Mouse (Mus musculus): ENCODE results near the gene Cmtm7. TPM values are rescaled to one million over a fixed set of nuclear protein-coding genes. Genes with fewer than 3 reads are reported as not detected.

Gene Cmtm7
- polyA plus RNA-seq, 1 experiment from 2014 or later = 57.0 TPM

DNA sequence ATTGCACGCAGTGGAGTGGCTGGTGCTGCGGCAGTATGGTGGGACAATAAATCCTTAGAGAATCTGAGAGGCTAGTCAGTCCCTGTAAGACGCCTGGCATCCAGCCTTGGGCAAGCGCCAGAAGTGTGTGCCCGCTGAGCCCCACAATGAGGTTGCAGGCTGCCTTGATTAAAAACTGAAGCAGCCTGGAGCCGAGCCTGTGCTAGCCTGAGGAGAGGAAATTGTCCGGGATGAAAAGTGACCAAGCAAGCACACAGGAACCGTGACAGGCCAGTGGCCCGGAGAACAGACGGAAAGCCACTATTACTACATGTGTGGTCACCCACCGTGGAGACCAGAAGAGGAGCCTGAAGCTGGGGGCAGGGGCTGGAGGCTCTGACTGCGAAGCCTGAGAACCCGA, 14.6 kb downstream of the Cmtm7 start:
- Histone ChIP-seq H3K27ac (ENCODE audit: low read depth, low read length) (0 out of 2 replicates have a peak overlapping the region, but pooled peaks have one; percentile 14), H3K27me3 (ENCODE audit: control insufficient read depth, insufficient read depth, low read length) (no peaks in the 10 kb centered on the region), H3K4me2 (ENCODE audit: low read depth) (no peak overlapping the region), H3K4me3 (ENCODE audit: low read depth, low read length) (no peak overlapping the region), H3K9me3 (ENCODE audit: control insufficient read depth, low read length) (no peaks in the 10 kb centered on the region), H3K4me1 (ENCODE audit: control insufficient read depth, insufficient read depth, low read length) (no peaks in the 10 kb centered on the region), H3K36me3 (ENCODE audit: control insufficient read depth, insufficient read depth, low read length) (no peaks in the 10 kb centered on the region; the same call in 1 of the 2 replicates), H3K9ac (ENCODE audit: low read length) (no peak overlapping the region)
- no peak for DNase-seq (ENCODE audit: low spot score)
- WGBS = 79% methylated on average over 13 of the region's 13 CpGs
- no peak for ATAC-seq (ENCODE audit: insufficient read depth, low FRiP score, low TSS enrichment)

DNA sequence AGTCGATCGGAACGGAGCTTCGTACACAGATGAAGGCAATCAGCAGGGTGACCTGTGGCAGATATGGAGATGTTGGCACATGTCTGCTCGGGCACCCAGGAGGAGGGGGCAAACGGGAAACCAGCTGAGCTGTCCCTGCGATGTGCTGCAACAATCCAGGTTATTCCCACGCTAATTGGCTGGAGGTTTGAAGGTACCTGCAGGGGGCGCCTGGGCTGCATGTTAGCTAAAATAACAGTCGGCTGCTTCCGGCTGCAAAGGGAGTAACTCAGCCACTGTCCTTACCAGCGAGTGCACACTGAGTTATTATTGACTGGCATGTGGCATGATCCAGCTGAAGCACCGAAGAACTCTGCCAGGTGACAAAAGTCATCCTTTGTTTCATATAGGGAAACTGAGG, 18.3 kb downstream of the Cmtm7 start:
- no peak for ATAC-seq (ENCODE audit: insufficient read depth, low FRiP score, low TSS enrichment)
- H3K36me3 ChIP-seq (ENCODE audit: control insufficient read depth, insufficient read depth, low read length) = no peaks in the 10 kb centered on the region; the same call in 1 of the 2 replicates
- no peaks in the 10 kb centered on the region for H3K9me3 ChIP-seq (ENCODE audit: control insufficient read depth, low read length)
- no peaks in the 10 kb centered on the region for H3K27me3 ChIP-seq (ENCODE audit: control insufficient read depth, insufficient read depth, low read length)
- WGBS = 66% methylated on average over 13 of the region's 13 CpGs
- H3K4me3 ChIP-seq (ENCODE audit: low read depth, low read length) = no peak overlapping the region
- DNase-seq (ENCODE audit: low spot score) = peak; percentile 56
- no peak overlapping the region for H3K9ac ChIP-seq (ENCODE audit: low read length)
- H3K4me1 ChIP-seq (ENCODE audit: control insufficient read depth, insufficient read depth, low read length) = no peaks in the 10 kb centered on the region
- no peak overlapping the region for H3K27ac ChIP-seq (ENCODE audit: low read depth, low read length)
- no peak overlapping the region for H3K4me2 ChIP-seq (ENCODE audit: low read depth)

DNA sequence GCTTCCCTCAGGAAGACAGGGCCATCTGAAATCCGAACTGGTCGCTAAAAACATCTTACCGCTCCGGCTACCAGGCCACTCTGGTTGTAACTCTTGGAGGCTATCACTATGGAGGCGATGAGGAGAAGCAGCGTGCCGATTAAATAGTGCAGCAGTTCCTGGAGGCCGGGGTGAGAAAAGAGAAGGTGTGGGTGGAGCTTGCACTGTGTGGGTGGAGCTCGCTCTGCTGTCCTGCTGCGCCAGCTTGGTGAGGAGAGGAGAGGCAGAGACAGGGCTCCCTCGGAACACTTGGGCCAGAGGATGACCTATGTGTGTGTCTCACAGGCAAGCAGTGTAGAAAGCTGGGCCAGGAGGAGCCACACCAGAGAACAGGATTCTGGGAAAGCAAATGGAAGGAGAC, 19.8 kb downstream of the Cmtm7 start:
- Histone ChIP-seq H3K4me3 (ENCODE audit: low read depth, low read length) (no peak overlapping the region), H3K36me3 (ENCODE audit: control insufficient read depth, insufficient read depth, low read length) (no peaks in the 10 kb centered on the region; the same call in 1 of the 2 replicates), H3K9ac (ENCODE audit: low read length) (no peak overlapping the region), H3K4me1 (ENCODE audit: control insufficient read depth, insufficient read depth, low read length) (no peaks in the 10 kb centered on the region), H3K9me3 (ENCODE audit: control insufficient read depth, low read length) (no peaks in the 10 kb centered on the region), H3K4me2 (ENCODE audit: low read depth) (no peak overlapping the region), H3K27ac (ENCODE audit: low read depth, low read length) (no peak overlapping the region), H3K27me3 (ENCODE audit: control insufficient read depth, insufficient read depth, low read length) (no peaks in the 10 kb centered on the region)
- DNase-seq (ENCODE audit: low spot score) (no peak), ATAC-seq (ENCODE audit: insufficient read depth, low FRiP score, low TSS enrichment) (no peak)
- 75% methylated on average over 11 of the region's 11 CpGs for WGBS

DNA sequence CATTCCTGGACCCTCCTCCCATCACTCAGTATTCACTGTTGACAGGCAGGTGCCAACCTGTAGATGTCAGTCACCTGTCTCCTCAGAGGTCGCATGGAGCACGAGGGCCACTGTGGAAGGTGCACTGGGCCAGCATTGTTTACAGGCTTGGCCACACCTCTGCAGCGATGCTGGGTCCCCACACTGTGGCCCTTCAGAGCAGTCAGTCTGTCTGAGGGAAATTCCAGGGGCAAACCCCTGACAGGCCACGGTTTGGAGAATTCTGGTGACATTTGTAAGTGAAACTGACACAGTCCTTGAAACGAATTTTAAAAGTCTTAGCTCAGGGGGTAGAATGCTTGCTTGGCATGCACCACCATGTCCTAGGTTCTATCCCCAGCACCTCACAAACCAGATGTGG, 21.3 kb downstream of the Cmtm7 start:
- H3K36me3 ChIP-seq (ENCODE audit: control insufficient read depth, insufficient read depth, low read length) = no peaks in the 10 kb centered on the region; the same call in 1 of the 2 replicates
- DNase-seq (ENCODE audit: low spot score) = no peak
- H3K27ac ChIP-seq (ENCODE audit: low read depth, low read length) = no peak overlapping the region
- H3K9ac ChIP-seq (ENCODE audit: low read length) = no peak overlapping the region
- no peak overlapping the region for H3K4me2 ChIP-seq (ENCODE audit: low read depth)
- no peaks in the 10 kb centered on the region for H3K27me3 ChIP-seq (ENCODE audit: control insufficient read depth, insufficient read depth, low read length)
- no peak for ATAC-seq (ENCODE audit: insufficient read depth, low FRiP score, low TSS enrichment)
- no peak overlapping the region for H3K4me3 ChIP-seq (ENCODE audit: low read depth, low read length)
- no peaks in the 10 kb centered on the region for H3K9me3 ChIP-seq (ENCODE audit: control insufficient read depth, low read length)
- 93% methylated on average over 5 of the region's 5 CpGs for WGBS
- H3K4me1 ChIP-seq (ENCODE audit: control insufficient read depth, insufficient read depth, low read length) = no peaks in the 10 kb centered on the region

DNA sequence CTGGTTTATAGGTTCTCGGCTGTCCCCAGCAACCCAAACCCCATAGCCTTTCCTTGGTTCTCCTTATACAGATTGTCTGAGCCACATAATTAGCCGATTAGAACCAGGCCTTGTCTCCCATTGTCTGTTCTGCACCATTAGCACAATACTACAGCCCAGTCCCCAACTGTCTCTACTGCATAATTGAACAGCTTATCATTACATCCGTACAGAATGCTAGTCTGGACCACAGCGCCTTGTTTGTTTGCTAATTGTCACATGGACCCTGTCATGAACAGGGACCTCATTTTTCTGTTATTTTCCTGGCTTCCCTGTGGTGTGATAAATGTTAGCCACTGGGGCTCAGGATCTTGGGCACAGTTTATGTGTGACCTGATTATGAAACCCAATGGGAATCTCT, 21.8 kb downstream of the Cmtm7 start:
- no peak for DNase-seq (ENCODE audit: low spot score)
- Histone ChIP-seq H3K4me1 (ENCODE audit: control insufficient read depth, insufficient read depth, low read length) (no peaks in the 10 kb centered on the region), H3K36me3 (ENCODE audit: control insufficient read depth, insufficient read depth, low read length) (no peaks in the 10 kb centered on the region; the same call in 1 of the 2 replicates), H3K9ac (ENCODE audit: low read length) (no peak overlapping the region), H3K4me2 (ENCODE audit: low read depth) (no peak overlapping the region), H3K27me3 (ENCODE audit: control insufficient read depth, insufficient read depth, low read length) (no peaks in the 10 kb centered on the region), H3K27ac (ENCODE audit: low read depth, low read length) (no peak overlapping the region), H3K4me3 (ENCODE audit: low read depth, low read length) (no peak overlapping the region), H3K9me3 (ENCODE audit: control insufficient read depth, low read length) (no peaks in the 10 kb centered on the region)
- no peak for ATAC-seq (ENCODE audit: insufficient read depth, low FRiP score, low TSS enrichment)
- 77% methylated on average over 4 of the region's 4 CpGs for WGBS

DNA sequence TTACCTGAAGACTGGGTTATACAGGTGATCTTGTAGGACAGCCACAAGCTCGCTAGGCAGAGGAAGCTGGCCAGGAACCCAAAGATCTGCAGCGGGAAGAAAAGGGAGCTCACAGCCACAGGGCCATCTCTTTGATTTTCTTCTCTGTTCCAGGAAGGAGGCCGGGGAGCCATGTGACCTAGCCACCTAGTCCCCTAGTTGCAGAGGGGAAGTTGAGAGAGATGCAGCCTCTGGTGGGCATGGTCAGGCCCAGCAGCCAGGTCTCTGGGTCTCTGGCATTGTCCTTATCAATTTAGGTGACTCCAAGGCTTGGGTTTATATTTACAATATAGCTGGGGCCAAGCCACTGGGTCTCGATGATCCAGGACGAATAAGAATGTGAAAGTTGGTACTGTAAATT, 22.9 kb downstream of the Cmtm7 start:
- H3K9me3 ChIP-seq (ENCODE audit: control insufficient read depth, low read length) = no peaks in the 10 kb centered on the region
- H3K9ac ChIP-seq (ENCODE audit: low read length) = no peak overlapping the region
- ATAC-seq (ENCODE audit: insufficient read depth, low FRiP score, low TSS enrichment) = no peak
- no peak overlapping the region for H3K27ac ChIP-seq (ENCODE audit: low read depth, low read length)
- WGBS = 88% methylated on average over 5 of the region's 5 CpGs
- H3K4me3 ChIP-seq (ENCODE audit: low read depth, low read length) = no peak overlapping the region
- H3K36me3 ChIP-seq (ENCODE audit: control insufficient read depth, insufficient read depth, low read length) = no peaks in the 10 kb centered on the region; the same call in 1 of the 2 replicates
- no peak overlapping the region for H3K4me2 ChIP-seq (ENCODE audit: low read depth)
- DNase-seq (ENCODE audit: low spot score) = no peak
- no peaks in the 10 kb centered on the region for H3K27me3 ChIP-seq (ENCODE audit: control insufficient read depth, insufficient read depth, low read length)
- H3K4me1 ChIP-seq (ENCODE audit: control insufficient read depth, insufficient read depth, low read length) = no peaks in the 10 kb centered on the region

DNA sequence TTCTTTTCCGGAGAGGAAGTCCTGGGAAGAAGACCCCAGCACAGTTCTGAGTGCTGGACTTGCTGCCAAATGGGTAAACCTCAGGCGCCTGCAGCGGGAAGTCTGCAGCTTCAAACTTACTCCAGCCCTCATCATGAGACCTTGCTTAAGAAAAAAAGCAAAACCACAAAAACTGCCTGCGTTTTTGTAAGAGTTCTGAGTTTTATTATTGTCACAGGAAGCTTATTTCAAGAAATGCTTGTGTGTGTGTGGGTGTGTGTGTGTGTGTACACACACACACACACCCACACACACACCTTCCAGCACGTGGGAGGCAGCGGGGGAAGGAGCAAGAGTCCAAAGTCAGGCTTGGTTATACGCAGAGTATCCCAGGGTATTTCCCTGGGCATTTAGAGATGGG, 23.4 kb downstream of the Cmtm7 start:
- DNase-seq (ENCODE audit: low spot score) (no peak), ATAC-seq (ENCODE audit: insufficient read depth, low FRiP score, low TSS enrichment) (no peak)
- H3K27me3 ChIP-seq (ENCODE audit: control insufficient read depth, insufficient read depth, low read length) = no peaks in the 10 kb centered on the region
- no peak overlapping the region for H3K9ac ChIP-seq (ENCODE audit: low read length)
- H3K9me3 ChIP-seq (ENCODE audit: control insufficient read depth, low read length) = no peaks in the 10 kb centered on the region
- no peak overlapping the region for H3K4me2 ChIP-seq (ENCODE audit: low read depth)
- no peak overlapping the region for H3K4me3 ChIP-seq (ENCODE audit: low read depth, low read length)
- H3K27ac ChIP-seq (ENCODE audit: low read depth, low read length) = no peak overlapping the region
- H3K36me3 ChIP-seq (ENCODE audit: control insufficient read depth, insufficient read depth, low read length) = no peaks in the 10 kb centered on the region; the same call in 1 of the 2 replicates
- WGBS = 92% methylated on average over 7 of the region's 7 CpGs
- H3K4me1 ChIP-seq (ENCODE audit: control insufficient read depth, insufficient read depth, low read length) = 0 out of 2 replicates have a peak, but pooled peaks cover under 1% of the 10 kb centered on the region

DNA sequence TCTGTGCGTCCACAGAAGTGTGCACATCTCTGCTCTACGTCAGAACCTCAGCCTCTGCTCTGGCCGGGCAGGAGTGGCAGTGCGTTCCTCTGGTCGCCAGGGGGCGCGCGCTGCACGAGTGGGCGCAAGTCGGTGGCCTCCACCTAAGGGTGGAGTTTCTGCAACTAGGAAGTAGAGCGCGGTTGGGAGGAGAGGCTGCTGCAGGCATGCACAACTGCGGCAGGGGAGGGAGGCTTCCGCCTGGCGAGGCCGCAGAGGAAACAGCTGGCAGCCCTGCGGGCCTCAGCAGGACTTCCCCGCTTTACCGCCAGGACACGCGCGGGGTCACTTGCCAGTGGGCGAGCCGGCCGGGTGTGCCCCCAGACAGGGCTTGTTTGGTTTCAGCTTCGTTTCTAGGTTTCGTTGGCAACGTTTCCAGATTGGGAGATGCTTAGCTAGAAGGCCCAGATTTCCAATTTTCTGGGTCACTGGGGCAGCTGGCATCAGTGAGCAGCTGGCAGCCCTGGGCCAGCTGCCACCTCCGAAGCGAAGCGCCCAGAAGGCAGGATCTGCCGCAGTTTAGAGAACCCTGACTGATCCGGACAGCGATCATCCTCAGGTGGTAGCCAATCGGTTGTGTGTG, 28.7 kb downstream of the Cmtm7 start:
- Histone ChIP-seq H3K4me3 (ENCODE audit: low read depth, low read length) (peak overlapping the region; percentile 35), H3K27me3 (ENCODE audit: control insufficient read depth, insufficient read depth, low read length) (no peaks in the 10 kb centered on the region), H3K9ac (ENCODE audit: low read length) (peak overlapping the region; percentile 55), H3K36me3 (ENCODE audit: control insufficient read depth, insufficient read depth, low read length) (no peaks in the 10 kb centered on the region; the same call in none of the 2 replicates), H3K9me3 (ENCODE audit: control insufficient read depth, low read length) (no peaks in the 10 kb centered on the region), H3K27ac (ENCODE audit: low read depth, low read length) (0 out of 2 replicates have a peak overlapping the region, but pooled peaks have one; percentile 44), H3K4me2 (ENCODE audit: low read depth) (peak overlapping the region; percentile 81), H3K4me1 (ENCODE audit: control insufficient read depth, insufficient read depth, low read length) (peaks cover 5% of the 10 kb centered on the region; the same call in 1 of the 2 replicates)
- DNase-seq (ENCODE audit: low spot score) = peak; percentile 87
- ATAC-seq (ENCODE audit: insufficient read depth, low FRiP score, low TSS enrichment) = peak; percentile 85
- WGBS = 5% methylated on average over 36 of the region's 36 CpGs

DNA sequence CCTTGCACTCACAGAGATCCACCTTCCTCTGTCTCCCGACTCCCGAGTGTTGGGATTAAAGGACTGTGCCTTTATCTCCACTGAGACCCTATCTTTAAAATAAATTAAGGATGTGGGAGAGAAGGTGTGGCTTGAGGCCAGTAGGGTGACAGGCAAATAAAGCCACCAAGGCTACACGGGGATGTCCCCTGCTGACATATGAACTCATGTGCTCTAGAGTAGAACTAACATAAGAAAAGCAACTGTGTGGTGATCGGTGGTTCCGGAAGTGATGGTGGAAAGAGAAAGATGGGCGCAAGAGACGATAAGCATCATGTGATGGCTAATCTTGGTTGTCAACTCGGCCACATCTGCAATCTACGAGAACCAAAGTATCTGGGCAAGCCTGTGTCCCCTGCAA, 29.3 kb downstream of the Cmtm7 start:
- H3K27ac ChIP-seq (ENCODE audit: low read depth, low read length) = no peak overlapping the region
- no peaks in the 10 kb centered on the region for H3K9me3 ChIP-seq (ENCODE audit: control insufficient read depth, low read length)
- H3K9ac ChIP-seq (ENCODE audit: low read length) = no peak overlapping the region
- H3K4me2 ChIP-seq (ENCODE audit: low read depth) = no peak overlapping the region
- peaks cover 6% of the 10 kb centered on the region for H3K36me3 ChIP-seq (ENCODE audit: control insufficient read depth, insufficient read depth, low read length)
- WGBS = 77% methylated on average over 9 of the region's 9 CpGs
- no peak overlapping the region for H3K4me3 ChIP-seq (ENCODE audit: low read depth, low read length)
- no peaks in the 10 kb centered on the region for H3K27me3 ChIP-seq (ENCODE audit: control insufficient read depth, insufficient read depth, low read length)
- ATAC-seq (ENCODE audit: insufficient read depth, low FRiP score, low TSS enrichment) = peak; percentile 16; the same call in 1 of the 2 replicates
- no peak for DNase-seq (ENCODE audit: low spot score)
- H3K4me1 ChIP-seq (ENCODE audit: control insufficient read depth, insufficient read depth, low read length) = peaks cover 5% of the 10 kb centered on the region; the same call in 1 of the 2 replicates

All from neural tube, embryonic 11.5 days (tissue).